Mouse (Mus musculus) forebrain, embryonic 12.5 days (tissue): Measurements from ENCODE around the gene Ola1. TPM values are rescaled to one million over a fixed set of nuclear protein-coding genes. Genes with fewer than 3 reads are reported as not detected.
A peak's percentile ranks its signal among the peaks of the same experiment; 100 is the strongest.

Experiments
- ATAC-seq: fragments of 200-750 bp; cut with Nextera tagmentation; 2 replicates; pipeline ENCODE4 v1.8.0; 2017; ENCODE audit warnings: moderate TSS enrichment; ENCODE audit not compliant: low FRiP score
- H3K27ac ChIP-seq: fragments of 300-500 bp; sonication (generic); 2 replicates; pipeline ENCODE4 v1.5.1; 2016; ENCODE audit warnings: mild to moderate bottlenecking
- H3K27me3 ChIP-seq: fragments of 300-500 bp; sonication (generic); 2 replicates; pipeline ENCODE4 v1.6.1; 2016; ENCODE audit warnings: mild to moderate bottlenecking
- H3K36me3 ChIP-seq: fragments of 300-500 bp; sonication (generic); replicated peaks from 2 replicates; pipeline ENCODE4 v1.6.1; 2016; ENCODE audit warnings: mild to moderate bottlenecking
- H3K4me1 ChIP-seq: fragments of 300-500 bp; sonication (generic); 2 replicates; pipeline ENCODE4 v1.6.1; 2016
- H3K4me2 ChIP-seq: fragments of 300-500 bp; sonication (generic); 2 replicates; pipeline ENCODE4 v1.6.1; 2016; ENCODE audit warnings: mild to moderate bottlenecking, moderate library complexity
- H3K4me3 ChIP-seq: fragments of 300-500 bp; sonication (generic); replicated peaks from 2 replicates; pipeline ENCODE4 v1.5.1; 2016; ENCODE audit warnings: mild to moderate bottlenecking
- H3K9ac ChIP-seq: fragments of 300-500 bp; sonication (generic); 2 replicates; pipeline ENCODE4 v1.6.1; 2016; ENCODE audit warnings: mild to moderate bottlenecking
- H3K9me3 ChIP-seq: fragments of 300-500 bp; sonication (generic); 2 replicates; pipeline ENCODE4 v1.6.1; 2016
- WGBS: fragments of 180-500 bp; shearing (Covaris S2); methylation state at CpG from one replicate; pipeline ENCODE4 v1.1.7; 2016; 5-methylcytosine and 5-hydroxymethylcytosine counted together
- polyA plus RNA-seq: library from polyadenylated mRNA; unstranded; fragments of >200 nt; fragmentation: Nextera tagmentation; extraction: Ambion mirVana; gene quantifications from 2 replicates; pipeline ENCODE4 v1.2.1, GENCODE M21; 2016

The Ola1 gene
- 104 and 106 TPM in 2 replicates for polyA plus RNA-seq

- no peaks in the 10 kb centered on the region for H3K9me3 ChIP-seq
- no peak for ATAC-seq
- H3K9ac ChIP-seq = no peak within 1 kb of the TSS
- H3K4me1 ChIP-seq = no peaks in the 10 kb centered on the region
- H3K27ac ChIP-seq = no peak within 1 kb of the TSS
- no peaks in the 10 kb centered on the region for H3K36me3 ChIP-seq
- 0 out of 2 replicates have a peak, but pooled peaks cover 4% of the 10 kb centered on the region for H3K27me3 ChIP-seq
- 94% methylated on average over 5 of the region's 5 CpGs for WGBS
- no peak within 1 kb of the TSS for H3K4me3 ChIP-seq
- no peak within 1 kb of the TSS for H3K4me2 ChIP-seq
Measured at GRCm38 (mm10) chr2:73218913-73219312, at the start of gene Ola1. TSS of gene Ola1 (minus strand) at chr2:73218924.

GRCm38 (mm10) chr2:73268281-73268680, 49.6 kb upstream of the Ola1 start:
- Histone ChIP-seq H3K27me3 (peaks cover 89% of the 10 kb centered on the region), H3K9me3 (no peaks in the 10 kb centered on the region), H3K27ac (peak overlapping the region; percentile 63), H3K4me2 (peak overlapping the region; percentile 42), H3K4me3 (0 out of 2 replicates have a peak overlapping the region, but pooled peaks have one; percentile 14), H3K4me1 (peaks cover 59% of the 10 kb centered on the region), H3K9ac (no peak overlapping the region), H3K36me3 (no peaks in the 10 kb centered on the region)
- under 1% methylated on average over 12 of the region's 12 CpGs for WGBS
- no peak for ATAC-seq

- 0 out of 2 replicates have a peak overlapping the region, but pooled peaks have one; percentile 14 for H3K4me3 ChIP-seq
- ATAC-seq = no peak
- peaks cover 54% of the 10 kb centered on the region for H3K4me1 ChIP-seq
- H3K9me3 ChIP-seq = no peaks in the 10 kb centered on the region
- H3K9ac ChIP-seq = no peak overlapping the region
- 3% methylated on average over 4 of the region's 4 CpGs for WGBS
- H3K36me3 ChIP-seq = no peaks in the 10 kb centered on the region
- peaks cover 89% of the 10 kb centered on the region for H3K27me3 ChIP-seq
- peak overlapping the region; percentile 42 for H3K4me2 ChIP-seq
- peak overlapping the region; percentile 63 for H3K27ac ChIP-seq
Measured at GRCm38 (mm10) chr2:73267818-73268217, 49.1 kb upstream of the Ola1 start.

- Histone ChIP-seq H3K9me3 (no peaks in the 10 kb centered on the region), H3K4me2 (no peak overlapping the region), H3K4me3 (no peak overlapping the region), H3K36me3 (no peaks in the 10 kb centered on the region), H3K9ac (no peak overlapping the region), H3K27me3 (peaks cover 90% of the 10 kb centered on the region), H3K27ac (no peak overlapping the region), H3K4me1 (peaks cover 50% of the 10 kb centered on the region)
- 8% methylated on average over 3 of the region's 3 CpGs for WGBS
- ATAC-seq = no peak
Measured at GRCm38 (mm10) chr2:73267231-73267630, 48.5 kb upstream of the Ola1 start.

- Histone ChIP-seq H3K9ac (no peak overlapping the region), H3K4me3 (no peak overlapping the region), H3K36me3 (no peaks in the 10 kb centered on the region), H3K4me2 (no peak overlapping the region), H3K27me3 (peaks cover 90% of the 10 kb centered on the region), H3K4me1 (peaks cover 44% of the 10 kb centered on the region), H3K9me3 (no peaks in the 10 kb centered on the region), H3K27ac (no peak overlapping the region)
- no peak for ATAC-seq
- 42% methylated on average over 1 of the region's 1 CpGs for WGBS
Measured at GRCm38 (mm10) chr2:73266623-73267022, 47.9 kb upstream of the Ola1 start.

GRCm38 (mm10) chr2:73266011-73266410, 47.3 kb upstream of the Ola1 start:
- no peak for ATAC-seq
- H3K27ac ChIP-seq = no peak overlapping the region
- WGBS = 3% methylated on average over 5 of the region's 5 CpGs
- 0 out of 2 replicates have a peak, but pooled peaks cover 2% of the 10 kb centered on the region for H3K9me3 ChIP-seq
- H3K27me3 ChIP-seq = peaks cover 85% of the 10 kb centered on the region
- no peaks in the 10 kb centered on the region for H3K36me3 ChIP-seq
- no peak overlapping the region for H3K4me3 ChIP-seq
- peak overlapping the region; percentile 8; the same call in 1 of the 2 replicates for H3K4me2 ChIP-seq
- no peak overlapping the region for H3K9ac ChIP-seq
- peaks cover 38% of the 10 kb centered on the region for H3K4me1 ChIP-seq

- H3K4me1 ChIP-seq = peaks cover 27% of the 10 kb centered on the region
- 3% methylated on average over 11 of the region's 11 CpGs for WGBS
Measured at GRCm38 (mm10) chr2:73264611-73265195, 46.0 kb upstream of the Ola1 start.

GRCm38 (mm10) chr2:73263794-73264610, 45.3 kb upstream of the Ola1 start:
- H3K4me3 ChIP-seq = peak overlapping the region; percentile 34
- H3K27me3 ChIP-seq = peaks cover 67% of the 10 kb centered on the region
- 0 out of 2 replicates have a peak, but pooled peaks cover 3% of the 10 kb centered on the region for H3K9me3 ChIP-seq
- ATAC-seq = no peak
- peak overlapping the region; percentile 40 for H3K9ac ChIP-seq
- peak overlapping the region; percentile 63 for H3K4me2 ChIP-seq
- H3K4me1 ChIP-seq = peaks cover 22% of the 10 kb centered on the region
- no peak overlapping the region for H3K27ac ChIP-seq
- WGBS = 1% methylated on average over 38 of the region's 38 CpGs
- no peaks in the 10 kb centered on the region for H3K36me3 ChIP-seq

More at GRCm38 (mm10) chr2:73264611-73265195, 46.0 kb upstream of the Ola1 start:
- Histone ChIP-seq H3K4me3 (peak overlapping the region; percentile 34), H3K27ac (no peak overlapping the region), H3K27me3 (peaks cover 72% of the 10 kb centered on the region), H3K36me3 (no peaks in the 10 kb centered on the region), H3K4me2 (peak overlapping the region; percentile 63), H3K9ac (no peak overlapping the region), H3K9me3 (0 out of 2 replicates have a peak, but pooled peaks cover 3% of the 10 kb centered on the region)
- ATAC-seq = no peak

- ATAC-seq = no peak
- H3K4me1 ChIP-seq = peaks cover 21% of the 10 kb centered on the region
- peak overlapping the region; percentile 63 for H3K4me2 ChIP-seq
- H3K4me3 ChIP-seq = peak overlapping the region; percentile 34
- H3K9me3 ChIP-seq = 0 out of 2 replicates have a peak, but pooled peaks cover 3% of the 10 kb centered on the region
- peak overlapping the region; percentile 40 for H3K9ac ChIP-seq
- WGBS = 3% methylated on average over 16 of the region's 16 CpGs
- no peaks in the 10 kb centered on the region for H3K36me3 ChIP-seq
- H3K27me3 ChIP-seq = peaks cover 70% of the 10 kb centered on the region
- no peak overlapping the region for H3K27ac ChIP-seq
Measured at GRCm38 (mm10) chr2:73263172-73263765, 44.5 kb upstream of the Ola1 start.

- Histone ChIP-seq H3K27me3 (0 out of 2 replicates have a peak, but pooled peaks cover 3% of the 10 kb centered on the region), H3K4me1 (no peaks in the 10 kb centered on the region), H3K27ac (no peak overlapping the region), H3K9ac (no peak overlapping the region), H3K9me3 (0 out of 2 replicates have a peak, but pooled peaks cover 11% of the 10 kb centered on the region), H3K4me3 (no peak overlapping the region), H3K4me2 (no peak overlapping the region), H3K36me3 (no peaks in the 10 kb centered on the region)
- 50% methylated on average over 4 of the region's 4 CpGs for WGBS
- ATAC-seq = no peak
Measured at GRCm38 (mm10) chr2:73248701-73249100, 30.0 kb upstream of the Ola1 start.

GRCm38 (mm10) chr2:73241299-73241698, 22.6 kb upstream of the Ola1 start:
- Histone ChIP-seq H3K9me3 (0 out of 2 replicates have a peak, but pooled peaks cover 4% of the 10 kb centered on the region), H3K27ac (no peak overlapping the region), H3K4me1 (no peaks in the 10 kb centered on the region), H3K4me2 (no peak overlapping the region), H3K36me3 (no peaks in the 10 kb centered on the region), H3K9ac (no peak overlapping the region), H3K4me3 (no peak overlapping the region), H3K27me3 (0 out of 2 replicates have a peak, but pooled peaks cover 6% of the 10 kb centered on the region)
- ATAC-seq = no peak
- WGBS = 77% methylated on average over 4 of the region's 4 CpGs

- ATAC-seq = no peak
- WGBS = 55% methylated on average over 3 of the region's 3 CpGs
Measured at GRCm38 (mm10) chr2:73231081-73231480, 12.4 kb upstream of the Ola1 start.

More at GRCm38 (mm10) chr2:73231081-73231480, 12.4 kb upstream of the Ola1 start:
- Histone ChIP-seq H3K4me2 (no peak overlapping the region), H3K4me3 (no peak overlapping the region), H3K27me3 (no peaks in the 10 kb centered on the region), H3K27ac (no peak overlapping the region), H3K9me3 (no peaks in the 10 kb centered on the region), H3K36me3 (no peaks in the 10 kb centered on the region), H3K4me1 (peaks cover 3% of the 10 kb centered on the region; the same call in 1 of the 2 replicates), H3K9ac (no peak overlapping the region)
